Mouse (Mus musculus): ENCODE measurements around the gene Rnaseh2c.

DNA sequence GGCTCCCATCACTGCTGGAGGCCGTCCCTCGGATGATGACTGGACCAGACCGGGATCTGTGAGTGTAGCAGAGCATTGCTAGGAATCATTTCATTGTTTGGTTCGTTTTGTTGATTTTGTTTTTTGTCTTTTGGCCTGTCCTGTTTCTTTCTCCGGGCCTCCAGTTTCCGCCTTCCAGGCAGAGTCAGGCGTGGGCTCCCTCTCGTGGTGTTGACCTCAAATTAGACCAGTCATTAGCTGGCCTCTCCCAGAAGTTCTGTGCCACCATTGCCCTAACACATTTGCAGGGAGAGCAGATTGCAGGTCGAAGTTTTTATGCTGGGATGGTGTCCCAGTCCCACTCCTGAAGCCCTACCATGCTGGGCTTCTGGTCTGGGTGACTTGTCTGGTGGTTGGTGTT lies 12.5 kb upstream of the Rnaseh2c start:
- TF ChIP-seq EP300 (optimal IDR thresholded peaks at IDR 0.05) (no peak), CTCF (IDR thresholded peaks at IDR 0.05; ENCODE audit: low read depth) (peak; percentile 48)
